Mouse (Mus musculus) cerebellum, adult 9-10 months (tissue): ENCODE results near the gene Taf1d.
"Not testable (repeated sequence)": the region's sequence is repeated elsewhere in the genome, so short reads cannot be mapped to it uniquely, and the experiment has no call there.

Source experiments
- DNase-seq: peaks from one replicate; pipeline ENCODE4 v3.0.0; 2022

Gene Taf1d

DNA sequence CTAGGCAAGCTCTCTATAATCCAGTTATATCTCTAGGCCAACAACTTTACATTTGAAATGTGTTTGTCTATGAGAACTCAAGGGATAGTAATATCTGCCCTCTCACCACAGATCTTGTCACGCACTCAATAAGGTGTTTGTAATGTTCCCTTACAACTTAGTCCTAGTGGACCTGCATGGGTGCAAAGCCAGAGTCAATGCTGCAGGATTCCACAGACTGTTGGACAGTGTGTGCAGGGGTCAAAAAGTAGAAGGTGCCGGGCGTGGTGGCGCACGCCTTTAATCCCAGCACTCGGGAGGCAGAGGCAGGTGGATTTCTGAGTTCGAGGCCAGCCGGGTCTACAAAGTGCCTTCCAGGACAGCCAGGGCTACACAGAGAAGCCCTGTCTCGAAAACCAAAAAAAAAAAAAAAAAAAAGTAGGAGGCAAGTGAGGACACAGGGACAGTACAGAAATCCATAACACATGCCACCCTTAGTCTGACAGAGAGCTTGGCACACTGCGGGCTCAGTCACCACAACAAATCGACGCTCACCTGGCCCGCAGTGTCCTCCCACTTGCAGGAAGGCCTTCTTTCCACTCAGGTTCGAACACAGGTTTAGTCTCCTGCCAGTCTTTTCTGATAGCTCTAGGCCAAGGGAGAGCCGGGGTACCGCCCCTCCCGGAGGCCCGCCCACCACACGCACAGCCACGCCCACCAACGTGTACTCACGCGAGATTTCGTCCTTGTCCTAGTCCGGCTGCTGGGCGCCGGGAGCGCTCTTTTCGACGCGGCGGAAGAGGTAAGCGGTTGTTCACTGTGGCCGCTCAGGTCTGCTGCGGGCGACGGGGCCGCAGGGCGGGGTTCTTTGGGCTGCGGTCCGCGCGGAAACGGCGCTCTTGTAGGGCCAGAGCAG is at the start of gene Taf1d:
Gene Taf1d, plus strand, starts transcription at position 712 of the 895 bp plus-strand sequence.
- peak; percentile 97 for DNase-seq

DNA sequence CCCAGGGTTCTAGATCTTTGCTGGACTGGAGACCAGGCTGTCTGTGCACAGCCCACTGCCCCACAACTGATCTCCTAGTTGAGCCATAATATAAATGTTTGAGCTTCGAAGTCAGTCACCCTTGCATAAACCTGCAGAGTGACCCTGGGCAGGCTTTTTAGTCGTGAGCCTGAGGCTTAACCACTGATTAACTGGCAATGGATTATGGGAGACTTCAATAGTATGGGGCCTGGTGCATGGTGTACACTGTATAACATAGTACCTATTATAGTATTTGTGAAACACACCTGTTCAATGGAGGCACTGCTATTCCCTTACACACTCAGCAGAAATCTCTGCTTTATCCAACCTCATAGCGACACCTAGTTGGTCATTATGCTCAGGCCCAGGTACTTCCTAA is 49.8 kb upstream of the Taf1d start:
- DNase-seq, result no peak

DNA sequence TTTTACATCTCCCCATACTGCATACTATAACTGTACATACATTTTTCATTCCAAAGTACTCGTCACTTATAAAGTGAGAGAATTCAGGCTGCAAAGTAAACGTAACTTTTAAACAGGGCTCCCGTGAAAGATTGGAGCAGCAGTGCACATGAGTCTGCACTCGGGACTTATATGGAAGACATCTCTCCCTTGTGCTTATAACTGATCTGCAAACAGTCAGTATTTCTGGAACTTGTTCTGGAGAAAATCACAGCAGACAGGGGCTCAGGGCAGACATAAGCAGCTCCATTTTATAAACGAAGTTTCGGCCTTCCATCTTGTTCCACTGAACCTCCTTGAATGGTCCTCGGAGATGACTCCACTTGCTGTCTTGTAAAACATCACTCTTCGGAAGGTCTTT is 44.0 kb upstream of the Taf1d start:
- no peak for DNase-seq

DNA sequence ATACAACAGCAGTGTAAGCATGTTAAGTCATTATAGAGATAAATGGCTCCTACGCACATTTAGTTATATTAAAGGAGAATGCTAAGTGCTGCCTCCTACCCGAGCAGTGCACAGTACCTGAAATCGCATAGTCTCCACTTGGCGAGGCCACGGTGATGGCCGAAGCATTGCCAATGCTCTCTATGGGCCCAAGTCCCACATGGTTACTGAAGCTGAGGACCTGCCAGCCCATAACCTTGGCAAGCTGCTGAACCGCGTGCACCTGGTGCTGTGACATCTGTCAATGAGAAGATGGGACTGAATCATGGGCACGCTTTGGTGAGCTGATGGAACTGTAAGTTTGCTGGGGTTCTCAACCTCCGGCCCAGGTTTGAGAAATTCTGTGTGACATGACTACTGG is 42.5 kb upstream of the Taf1d start:
- DNase-seq, result peak; percentile 58

DNA sequence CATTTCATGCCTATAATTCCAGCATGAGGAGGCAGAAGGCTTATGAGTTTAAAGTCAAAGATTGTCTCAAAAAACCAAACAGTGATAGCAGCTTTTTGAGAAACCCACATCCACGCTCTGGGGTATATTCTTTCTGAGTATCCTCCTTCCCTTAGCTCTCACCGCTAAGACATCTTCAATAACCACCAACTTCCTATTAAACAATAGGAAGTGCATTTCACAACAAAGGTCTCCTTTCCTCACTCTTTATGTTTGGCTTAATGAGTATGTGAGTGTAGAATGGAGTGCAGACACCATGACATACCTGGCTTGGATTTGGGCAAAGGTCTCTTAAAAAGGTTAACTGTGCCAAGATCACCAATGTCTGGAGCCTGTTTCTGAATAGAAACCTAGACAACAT is 32.0 kb upstream of the Taf1d start:
- DNase-seq, result no peak

DNA sequence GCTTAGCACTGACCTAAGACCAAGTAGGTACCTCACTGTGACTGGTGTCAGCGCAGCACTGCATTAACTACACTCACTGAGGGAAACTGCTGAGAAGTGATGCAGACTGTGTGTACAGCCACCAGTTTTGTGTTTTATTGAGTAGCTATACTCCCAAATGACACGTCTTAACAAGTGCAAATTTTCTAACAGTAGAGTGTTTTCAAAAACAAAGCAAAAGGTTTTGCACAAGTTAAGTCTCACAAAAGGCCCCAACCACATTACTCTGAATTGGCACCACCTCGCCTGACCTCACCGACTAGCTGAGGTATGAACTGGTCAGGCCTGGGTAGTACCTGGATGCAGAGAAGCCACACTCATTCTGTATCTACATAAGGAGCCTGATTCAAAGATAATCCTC is 29.2 kb upstream of the Taf1d start:
- no peak for DNase-seq

DNA sequence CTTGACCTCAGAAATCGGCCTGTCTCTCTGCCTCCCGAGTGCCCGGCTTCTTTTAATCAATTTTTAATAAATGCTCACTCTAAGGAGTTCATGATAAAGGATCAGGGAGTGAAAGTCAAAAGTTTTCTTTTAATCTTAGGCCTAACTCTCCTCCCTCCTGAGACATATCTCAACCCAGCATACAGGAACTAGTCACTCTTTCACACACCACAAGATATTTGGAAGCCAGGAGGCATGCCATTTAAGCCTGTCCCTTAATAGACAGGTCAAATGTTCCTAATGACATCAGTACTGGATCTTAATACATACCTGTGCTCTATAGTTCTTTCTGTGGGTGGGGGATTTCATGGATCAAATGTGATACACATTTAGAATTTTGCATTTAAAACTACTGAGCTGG is 27.7 kb upstream of the Taf1d start:
- DNase-seq, result no peak

DNA sequence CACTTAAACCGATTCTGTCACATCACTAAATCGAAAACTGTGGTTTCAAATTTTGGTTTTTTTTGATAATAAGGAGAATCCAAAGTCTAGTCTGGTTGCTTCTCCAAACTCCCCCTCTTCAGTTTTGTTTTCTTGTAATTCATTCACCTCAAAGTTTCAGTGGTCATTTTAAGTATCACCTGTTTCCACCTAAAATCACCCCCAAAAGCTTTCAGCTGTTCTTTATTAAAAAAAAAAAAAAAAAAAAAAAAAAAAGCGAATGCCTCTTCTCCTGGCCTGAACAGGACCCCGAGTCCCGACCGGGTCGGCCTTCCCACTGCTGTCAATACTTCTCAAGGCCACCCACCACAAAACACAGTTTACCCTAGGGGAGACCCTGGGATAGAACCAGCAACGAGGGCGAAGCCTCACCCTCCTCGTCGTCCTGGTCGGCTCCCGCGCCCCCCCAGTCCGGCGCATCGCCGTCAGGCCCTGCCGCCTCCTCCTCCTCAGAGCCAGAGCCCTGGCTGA is 26.8 kb upstream of the Taf1d start:
- DNase-seq, result no peak

DNA sequence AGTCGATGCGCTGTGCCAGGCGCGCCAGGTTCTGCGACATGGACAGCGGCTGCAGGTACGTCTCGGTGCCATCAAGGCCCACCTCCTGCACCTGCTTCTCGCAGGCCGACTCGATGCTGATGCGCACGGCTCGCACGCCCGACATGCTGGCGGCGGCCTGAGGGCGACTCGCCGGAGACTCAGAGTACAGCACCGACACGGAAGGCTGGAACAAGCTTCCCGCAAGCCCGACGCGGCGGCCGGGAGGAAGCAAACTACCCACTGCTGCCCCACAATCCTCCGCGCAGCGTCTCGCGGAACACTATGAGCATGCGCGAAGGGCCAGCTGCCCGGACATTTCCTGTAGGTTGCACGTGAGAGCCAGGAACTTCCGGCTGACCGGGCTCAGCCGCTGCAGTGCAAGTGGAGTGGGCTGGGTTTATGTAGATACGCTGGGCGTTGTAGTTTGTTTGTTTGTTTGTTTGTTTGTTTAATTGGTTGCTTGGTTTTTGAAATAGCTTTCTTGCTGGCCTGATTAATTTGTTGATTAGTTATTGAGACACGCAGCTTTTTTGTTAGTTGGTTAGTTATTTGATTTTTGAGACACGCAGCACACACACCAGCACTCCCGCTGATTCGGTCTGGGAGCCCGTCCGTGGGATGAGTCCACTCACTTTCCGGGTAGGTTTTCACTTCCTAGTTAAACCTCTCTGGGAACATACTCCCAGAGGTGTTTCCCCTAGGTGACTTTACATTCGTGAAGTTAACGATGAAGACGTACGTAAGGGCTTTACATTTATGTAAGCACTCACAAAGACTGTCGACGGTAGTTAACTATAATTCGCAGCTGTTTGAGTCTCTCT is 26.1 kb upstream of the Taf1d start, which contains the start of gene Med17:
Gene Med17, minus strand, starts transcription at position 283 of the 842 bp plus-strand sequence.
- peak; percentile 92 for DNase-seq

DNA sequence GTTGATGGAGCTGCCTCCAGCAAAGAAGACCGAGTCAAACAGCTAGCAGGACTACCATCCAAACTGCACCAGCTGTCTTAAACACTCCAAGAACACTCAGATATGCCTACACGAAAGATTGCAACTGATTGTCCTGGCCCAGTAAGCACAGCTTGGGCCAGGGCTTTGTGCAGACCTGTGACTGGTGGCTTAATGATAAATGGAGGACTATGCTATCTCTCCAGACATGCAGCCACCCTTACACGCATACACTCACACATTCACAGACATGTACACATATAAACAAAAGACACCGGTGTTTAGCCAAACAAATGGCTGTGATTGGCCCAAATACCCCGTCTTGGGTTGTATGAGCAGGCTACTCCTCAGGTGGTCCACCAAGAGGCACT is 25.5 kb upstream of the Taf1d start:
- DNase-seq, result no peak

DNA sequence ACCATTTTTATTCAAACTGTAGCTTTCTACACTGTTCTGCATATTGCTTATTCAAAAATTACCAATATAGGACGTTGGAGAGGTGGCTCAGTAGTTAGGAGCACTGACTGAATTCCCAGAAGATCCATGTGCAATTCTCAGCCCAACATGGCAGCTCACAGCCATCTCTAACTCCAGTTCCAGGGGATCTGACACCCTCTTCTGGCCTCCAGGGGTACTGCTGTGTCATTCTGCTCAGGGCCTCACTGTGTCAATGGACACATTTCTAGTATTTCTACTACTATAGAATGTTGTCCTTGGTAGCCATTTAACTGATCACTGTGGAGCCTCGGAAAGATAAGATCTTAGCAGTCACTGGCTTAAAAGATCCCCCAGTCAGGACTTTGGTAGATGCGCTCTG is 20.6 kb upstream of the Taf1d start:
- DNase-seq, result no peak

DNA sequence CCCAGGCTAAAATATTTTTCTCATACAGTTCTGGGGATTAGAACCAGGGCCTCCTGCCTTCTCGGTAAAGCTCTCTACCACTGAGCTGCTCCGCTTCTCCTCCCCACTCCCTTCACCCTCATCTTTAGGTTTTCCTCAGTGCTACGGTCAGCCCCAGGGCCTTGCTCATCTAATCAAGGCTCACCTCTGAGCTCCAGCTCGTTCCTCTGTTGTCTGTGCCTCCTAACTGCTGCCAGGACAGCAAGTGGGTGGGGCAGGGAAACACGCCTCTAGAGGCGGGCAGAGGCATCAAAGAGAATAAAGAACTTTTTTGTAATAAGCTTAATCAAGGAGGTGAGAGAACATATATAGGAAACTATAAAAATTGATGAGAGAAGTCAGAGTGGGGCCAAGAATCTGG is 18.2 kb upstream of the Taf1d start:
- no peak for DNase-seq

DNA sequence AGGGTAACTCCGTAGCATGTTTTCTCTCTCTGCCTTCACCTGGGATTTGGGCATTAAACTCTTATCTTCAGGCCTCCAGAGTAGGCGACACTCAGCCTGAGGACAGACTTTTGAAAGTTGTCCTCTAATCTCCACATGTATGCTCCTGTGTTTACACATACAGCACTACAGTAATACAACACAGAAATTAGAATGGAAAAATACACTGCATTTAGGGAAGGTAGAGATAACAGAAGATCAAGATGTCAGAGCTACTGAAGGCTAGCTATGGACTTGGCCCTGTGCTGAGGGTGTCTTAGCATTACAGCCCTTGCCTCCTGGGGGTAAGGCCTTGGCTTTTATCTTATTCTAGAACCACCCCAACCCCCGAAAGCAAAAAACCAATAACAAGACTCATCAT is 17.6 kb upstream of the Taf1d start:
- DNase-seq, result no peak

DNA sequence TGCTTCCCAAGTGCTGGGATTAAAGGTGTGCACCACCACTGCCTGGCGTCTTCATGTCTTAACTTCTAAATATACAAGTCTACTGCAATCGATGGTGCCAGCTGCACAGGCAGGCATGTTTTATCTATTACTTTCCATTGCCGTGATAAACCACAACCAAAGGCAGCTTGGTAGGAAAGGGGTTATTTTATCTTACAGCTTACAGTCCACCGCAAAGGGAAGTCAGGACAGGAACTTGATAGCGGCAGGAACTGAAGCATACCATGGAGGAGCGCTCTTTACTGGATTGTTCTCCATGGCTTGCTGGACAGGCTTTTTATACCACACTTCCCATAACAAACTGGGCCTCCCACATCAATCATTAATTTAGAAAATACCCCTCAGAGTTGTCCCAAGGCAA is 16.8 kb upstream of the Taf1d start:
- no peak for DNase-seq

DNA sequence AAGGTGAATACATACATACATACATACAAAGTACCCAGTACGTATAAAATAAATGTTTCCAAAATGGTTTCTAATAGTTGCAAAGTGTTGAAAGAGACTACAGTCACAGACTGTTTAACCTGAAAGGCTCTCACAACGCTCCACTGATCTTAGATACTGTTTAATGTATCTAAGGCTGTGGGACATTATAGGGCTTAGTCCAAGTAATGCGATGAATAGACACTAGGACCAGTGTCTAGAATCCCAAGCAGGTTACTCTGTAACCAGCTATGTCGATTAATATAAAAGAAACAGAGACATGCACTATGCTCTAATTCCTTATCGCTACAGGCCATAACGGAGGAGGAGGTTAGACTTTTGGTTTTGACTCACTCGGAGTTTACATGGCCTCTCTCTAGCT is 8.9 kb upstream of the Taf1d start:
- no peak for DNase-seq

DNA sequence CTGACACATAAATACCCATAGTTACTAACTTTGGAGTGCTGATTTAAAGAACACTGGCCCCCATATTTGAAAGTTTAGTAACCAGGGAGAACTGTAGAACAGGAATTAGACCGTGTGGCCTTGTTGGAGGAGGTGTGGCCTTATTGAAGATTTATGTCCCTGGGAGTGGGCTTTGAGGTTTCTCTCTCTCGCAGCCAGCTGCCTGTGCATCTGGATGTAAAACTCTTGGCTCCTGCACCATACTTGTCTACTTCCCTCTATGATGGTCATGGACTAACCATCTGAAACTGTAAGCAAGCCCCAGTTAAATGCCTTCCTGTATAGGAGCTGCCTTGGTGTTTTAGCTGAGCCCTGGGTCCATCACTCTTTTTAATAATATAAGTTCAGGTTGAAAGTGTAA is 7.6 kb upstream of the Taf1d start:
- no peak for DNase-seq

DNA sequence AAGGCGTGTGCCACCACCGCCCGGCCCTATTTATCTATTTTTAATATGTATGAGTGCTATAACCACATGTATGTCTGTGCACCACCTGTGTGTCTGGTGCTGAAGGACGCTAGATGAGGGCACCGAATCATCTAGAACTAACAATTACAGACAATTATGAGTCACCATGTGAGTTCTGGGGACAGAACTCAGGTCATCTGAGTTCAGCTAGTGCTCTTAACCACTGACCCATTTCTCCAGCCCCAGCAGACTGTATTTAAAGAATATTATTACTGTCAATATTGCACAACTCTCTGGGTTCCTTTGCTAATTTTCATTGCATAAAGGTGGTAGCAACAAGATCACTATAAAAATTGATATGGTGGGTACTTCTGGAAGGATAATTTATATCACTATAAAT is 6.0 kb upstream of the Taf1d start:
- DNase-seq, result no peak

DNA sequence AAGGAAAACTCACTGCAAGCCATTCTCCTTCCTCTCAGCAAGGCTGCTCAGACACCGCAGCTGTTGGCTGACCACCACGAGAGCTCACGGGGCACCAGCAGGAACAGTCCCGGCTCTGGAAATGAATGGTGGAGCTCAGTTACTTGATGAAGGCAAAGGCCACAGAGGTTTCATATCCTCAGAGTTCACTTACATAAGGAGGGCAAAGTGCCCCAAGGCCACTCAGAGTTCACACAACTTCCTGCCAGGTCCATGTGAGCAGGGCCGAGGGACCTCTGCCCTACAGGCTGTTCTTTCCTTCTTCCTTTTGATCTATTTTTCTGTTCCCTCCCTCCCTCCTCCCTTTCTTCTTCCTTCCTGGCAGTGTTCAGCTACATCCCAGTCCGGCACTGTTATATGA is 4.6 kb upstream of the Taf1d start:
- no peak for DNase-seq

DNA sequence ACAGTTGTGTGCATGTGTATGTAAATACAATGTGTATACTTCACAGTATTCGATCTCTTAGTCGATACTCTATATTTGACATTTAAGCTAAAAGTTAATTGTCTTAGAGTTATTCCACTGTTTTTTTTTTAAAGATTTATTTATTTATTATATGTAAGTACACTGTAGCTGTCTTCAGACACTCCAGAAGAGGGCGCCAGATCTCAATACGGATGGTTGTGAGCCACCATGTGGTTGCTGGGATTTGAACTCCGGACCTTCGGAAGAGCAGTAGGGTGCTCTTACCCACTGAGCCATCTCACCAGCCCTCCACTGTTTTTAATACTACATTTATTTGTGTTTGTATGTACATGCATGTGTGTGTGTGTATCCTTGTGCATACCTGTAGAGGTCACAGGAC is 4.0 kb upstream of the Taf1d start:
- DNase-seq, result not testable (repeated sequence)

DNA sequence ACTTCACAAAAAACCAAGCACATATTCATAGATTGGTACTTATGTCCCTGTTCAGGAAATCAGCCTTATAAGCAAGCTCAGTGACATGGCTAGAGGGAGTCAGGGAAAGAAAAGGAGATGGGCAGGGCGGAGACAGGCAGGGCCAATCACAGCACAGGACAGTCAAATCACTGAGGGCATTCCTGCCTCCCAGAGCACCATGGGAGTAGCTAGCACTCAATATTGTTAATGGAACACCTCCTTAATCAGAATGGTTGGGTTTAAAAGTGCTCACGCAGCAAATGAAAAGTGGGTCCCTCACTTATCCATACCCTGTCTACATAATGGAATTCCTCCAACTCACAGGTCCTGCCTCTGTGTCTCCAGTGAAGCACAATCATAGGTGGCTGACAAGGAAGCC is 3.1 kb upstream of the Taf1d start:
- DNase-seq, result no peak

DNA sequence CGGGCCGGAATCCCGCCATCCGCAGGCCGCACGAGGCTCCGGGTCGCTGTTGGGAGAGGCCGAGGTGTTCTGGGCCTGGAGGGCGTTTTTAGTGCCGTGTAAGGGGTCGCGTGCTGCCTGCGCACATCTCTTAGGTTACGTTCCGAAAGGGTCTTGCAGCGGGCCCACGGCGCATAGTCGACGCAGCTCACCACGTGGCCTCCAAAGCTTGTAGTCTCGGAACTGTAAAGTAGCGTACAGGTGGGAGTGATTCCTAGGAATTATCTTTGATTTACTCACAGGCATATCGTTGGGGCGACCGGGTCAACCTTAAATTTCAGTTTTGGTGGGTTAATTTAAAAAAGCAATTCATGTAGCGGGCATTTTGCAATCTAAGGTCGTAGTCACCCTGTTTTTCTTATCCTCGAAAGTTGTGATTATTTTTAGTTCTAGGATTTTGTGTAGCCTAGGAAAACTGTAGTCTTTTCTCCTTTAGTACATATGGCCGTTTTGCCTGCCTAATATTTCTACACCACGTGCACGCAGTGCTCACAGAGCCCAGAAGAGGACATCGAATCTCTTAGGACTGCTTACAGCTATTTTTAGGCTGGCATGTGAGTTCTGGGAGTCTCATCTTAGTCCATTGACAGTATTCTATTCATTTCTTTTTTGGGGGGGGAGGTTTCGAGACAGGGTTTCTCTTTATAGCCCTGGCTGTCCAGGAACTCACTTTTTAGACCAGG is 545 bp downstream of the Taf1d start, which contains the start of gene 4931406C07Rik:
Gene 4931406C07Rik, minus strand, starts transcription at position 51 of the 722 bp plus-strand sequence.
- DNase-seq, result peak; percentile 32

DNA sequence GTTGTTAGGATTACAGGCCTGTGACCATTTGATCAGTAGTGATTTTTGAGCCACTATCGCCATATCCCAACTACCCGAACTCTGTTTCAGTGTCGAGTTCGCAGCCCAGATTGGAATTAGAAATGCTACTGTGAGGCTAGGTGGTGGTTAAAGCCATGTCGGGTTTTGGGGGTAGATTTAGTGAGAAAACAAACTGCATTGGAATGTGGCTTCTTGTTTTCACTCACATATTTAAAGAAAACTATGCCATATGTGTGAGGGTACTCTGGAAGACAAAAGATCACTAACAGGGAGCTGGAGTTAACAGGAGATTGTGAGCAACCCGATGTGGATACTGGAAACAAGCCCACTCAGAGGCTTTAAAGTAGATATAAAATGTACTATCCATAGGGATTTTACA is 1.2 kb downstream of the Taf1d start:
- no peak for DNase-seq

DNA sequence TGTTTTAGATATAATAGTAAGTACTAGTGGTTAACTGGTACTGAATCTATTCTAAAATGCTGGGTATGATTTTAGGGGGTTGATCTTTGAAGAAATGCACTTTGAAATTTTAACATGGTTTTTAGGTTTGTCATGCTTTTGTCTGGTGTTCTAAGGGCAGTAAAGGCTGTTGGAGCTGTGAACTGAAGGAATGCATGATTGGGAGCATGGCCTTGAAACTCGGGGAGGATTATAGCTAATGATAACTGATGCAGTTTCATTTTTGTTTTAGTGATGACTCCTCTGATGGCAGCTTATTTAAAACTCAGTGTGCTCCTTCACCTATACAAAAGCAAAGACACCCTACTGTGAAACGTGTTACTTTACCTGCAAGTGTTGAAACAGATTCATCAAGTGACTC is 2.2 kb downstream of the Taf1d start:
- no peak for DNase-seq
